Mouse (Mus musculus) hindbrain, embryonic 15.5 days (tissue): ENCODE data around the gene Hist1h2bk. TPM values are rescaled to one million over a fixed set of nuclear protein-coding genes. Genes with fewer than 3 reads are reported as not detected.
"Not testable (repeated sequence)": the region's sequence is repeated elsewhere in the genome, so short reads cannot be mapped to it uniquely, and the experiment has no call there.

Experiments
- ATAC-seq: fragments of 200-750 bp; cut with Nextera tagmentation; 2 replicates; pipeline ENCODE4 v1.8.0; 2017; ENCODE audit warnings: low read depth, moderate number of reproducible peaks, moderate TSS enrichment; ENCODE audit not compliant: low FRiP score
- H3K27ac ChIP-seq: fragments of 300-500 bp; sonication (generic); replicated peaks from 2 replicates; pipeline ENCODE4 v1.5.1; 2015; ENCODE audit warnings: mild to moderate bottlenecking, inconsistent platforms
- H3K27me3 ChIP-seq: fragments of 300-500 bp; sonication (generic); 2 replicates; pipeline ENCODE4 v1.6.1; 2015; ENCODE audit warnings: control low read depth, inconsistent platforms
- H3K36me3 ChIP-seq: fragments of 300-500 bp; sonication (generic); 2 replicates; pipeline ENCODE4 v1.6.1; 2015; ENCODE audit warnings: control low read depth, inconsistent platforms
- H3K4me1 ChIP-seq: fragments of 300-500 bp; sonication (generic); replicated peaks from 2 replicates; pipeline ENCODE4 v1.6.1; 2015; ENCODE audit warnings: control low read depth, inconsistent platforms
- H3K4me2 ChIP-seq: fragments of 300-500 bp; sonication (generic); 2 replicates; pipeline ENCODE4 v1.6.1; 2015; ENCODE audit warnings: moderate library complexity, mild to moderate bottlenecking, inconsistent platforms
- H3K4me3 ChIP-seq: fragments of 300-500 bp; sonication (generic); 2 replicates; pipeline ENCODE4 v1.5.1; 2015; ENCODE audit warnings: mild to moderate bottlenecking, inconsistent platforms
- H3K9ac ChIP-seq: fragments of 300-500 bp; sonication (generic); 2 replicates; pipeline ENCODE4 v1.6.1; 2015; ENCODE audit warnings: inconsistent platforms
- H3K9me3 ChIP-seq: fragments of 300-500 bp; sonication (generic); 2 replicates; pipeline ENCODE4 v1.6.1; 2016; ENCODE audit warnings: control low read depth, inconsistent platforms
- WGBS: fragments of 180-500 bp; shearing (Covaris S2); methylation state at CpG from one replicate; pipeline ENCODE4 v1.1.7; 2015; 5-methylcytosine and 5-hydroxymethylcytosine counted together
- polyA plus RNA-seq: library from polyadenylated mRNA; unstranded; fragments of >200 nt; fragmentation: Nextera tagmentation; extraction: Ambion mirVana; gene quantifications from 2 replicates; pipeline ENCODE4 v1.2.1, GENCODE M21; 2015

The Hist1h2bk gene
- 1.2 and 1.5 TPM in 2 replicates for polyA plus RNA-seq

DNA sequence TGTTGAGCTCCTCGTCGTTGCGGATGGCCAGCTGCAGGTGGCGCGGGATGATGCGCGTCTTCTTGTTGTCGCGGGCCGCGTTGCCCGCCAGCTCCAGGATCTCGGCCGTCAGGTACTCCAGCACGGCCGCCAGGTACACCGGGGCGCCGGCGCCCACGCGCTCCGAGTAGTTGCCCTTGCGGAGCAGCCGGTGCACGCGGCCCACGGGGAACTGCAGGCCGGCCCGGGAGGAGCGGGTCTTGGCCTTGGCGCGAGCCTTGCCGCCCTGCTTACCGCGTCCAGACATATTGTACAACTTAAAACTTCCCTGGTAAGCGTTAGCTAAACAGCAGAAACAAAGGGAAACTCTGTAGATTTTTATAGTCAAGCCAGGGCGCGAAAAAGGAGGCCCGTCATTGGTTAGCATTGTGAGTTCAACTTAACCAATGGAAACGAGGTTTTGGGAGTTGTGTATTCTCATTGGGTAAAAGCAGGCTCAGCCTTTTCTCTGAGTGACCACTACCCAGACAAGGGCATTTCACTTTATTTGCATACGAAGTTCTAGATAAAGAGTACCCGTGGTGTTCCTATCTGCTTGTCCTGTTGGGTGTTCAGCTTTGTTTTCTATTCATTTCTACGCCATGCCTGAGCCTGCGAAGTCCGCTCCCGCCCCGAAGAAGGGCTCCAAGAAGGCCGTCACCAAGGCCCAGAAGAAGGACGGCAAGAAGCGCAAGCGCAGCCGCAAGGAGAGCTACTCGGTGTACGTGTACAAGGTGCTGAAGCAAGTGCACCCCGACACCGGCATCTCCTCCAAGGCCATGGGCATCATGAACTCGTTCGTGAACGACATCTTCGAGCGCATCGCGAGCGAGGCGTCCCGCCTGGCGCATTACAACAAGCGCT lies at the start of gene Hist1h2bk, which contains the start of gene Hist1h2ah:
TSS of gene Hist1h2bk (plus strand) at position 604 of the 882 bp plus-strand sequence.
TSS of gene Hist1h2ah (minus strand) at position 302 of the 882 bp plus-strand sequence.
- Histone ChIP-seq H3K27ac (peak within 1 kb of the TSS; percentile 60), H3K4me3 (peak within 1 kb of the TSS; percentile 43), H3K4me2 (peak within 1 kb of the TSS; percentile 74), H3K4me1 (peaks cover 22% of the 10 kb centered on the region), H3K9ac (peak within 1 kb of the TSS; percentile 33)
- H3K9me3 ChIP-seq, H3K36me3 ChIP-seq, H3K27me3 ChIP-seq: not testable (repeated sequence)
- ATAC-seq: peak; percentile 98
- under 1% methylated on average over 29 of the region's 69 CpGs for WGBS

DNA sequence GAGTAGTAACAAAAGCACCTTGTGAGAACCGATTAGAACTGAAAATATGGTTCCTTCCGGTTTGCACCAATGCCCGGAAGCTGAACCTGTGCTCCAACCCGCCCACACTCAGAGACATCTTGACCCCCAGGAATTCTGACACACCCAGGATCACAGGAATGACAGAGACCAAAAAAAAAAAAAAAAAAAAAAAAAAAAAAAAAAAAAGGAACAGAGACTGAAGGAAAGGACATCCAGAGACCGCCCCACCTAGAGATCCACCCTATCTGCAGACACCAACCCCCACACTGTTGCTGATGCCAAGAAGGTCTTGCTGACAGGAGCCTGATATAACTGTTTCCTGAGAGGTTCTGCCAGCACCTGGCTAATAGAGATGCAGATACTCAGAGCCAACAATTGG lies 43.1 kb upstream of the Hist1h2bk start:
- no peaks in the 10 kb centered on the region for H3K9me3 ChIP-seq
- H3K9ac ChIP-seq: no peak overlapping the region
- H3K4me2 ChIP-seq: no peak overlapping the region
- H3K4me3 ChIP-seq: no peak overlapping the region
- 87% methylated on average over 5 of the region's 5 CpGs for WGBS
- no peak overlapping the region for H3K27ac ChIP-seq
- no peak for ATAC-seq
- 0 out of 2 replicates have a peak, but pooled peaks cover 11% of the 10 kb centered on the region for H3K4me1 ChIP-seq
- no peaks in the 10 kb centered on the region for H3K36me3 ChIP-seq
- peaks cover 67% of the 10 kb centered on the region for H3K27me3 ChIP-seq

DNA sequence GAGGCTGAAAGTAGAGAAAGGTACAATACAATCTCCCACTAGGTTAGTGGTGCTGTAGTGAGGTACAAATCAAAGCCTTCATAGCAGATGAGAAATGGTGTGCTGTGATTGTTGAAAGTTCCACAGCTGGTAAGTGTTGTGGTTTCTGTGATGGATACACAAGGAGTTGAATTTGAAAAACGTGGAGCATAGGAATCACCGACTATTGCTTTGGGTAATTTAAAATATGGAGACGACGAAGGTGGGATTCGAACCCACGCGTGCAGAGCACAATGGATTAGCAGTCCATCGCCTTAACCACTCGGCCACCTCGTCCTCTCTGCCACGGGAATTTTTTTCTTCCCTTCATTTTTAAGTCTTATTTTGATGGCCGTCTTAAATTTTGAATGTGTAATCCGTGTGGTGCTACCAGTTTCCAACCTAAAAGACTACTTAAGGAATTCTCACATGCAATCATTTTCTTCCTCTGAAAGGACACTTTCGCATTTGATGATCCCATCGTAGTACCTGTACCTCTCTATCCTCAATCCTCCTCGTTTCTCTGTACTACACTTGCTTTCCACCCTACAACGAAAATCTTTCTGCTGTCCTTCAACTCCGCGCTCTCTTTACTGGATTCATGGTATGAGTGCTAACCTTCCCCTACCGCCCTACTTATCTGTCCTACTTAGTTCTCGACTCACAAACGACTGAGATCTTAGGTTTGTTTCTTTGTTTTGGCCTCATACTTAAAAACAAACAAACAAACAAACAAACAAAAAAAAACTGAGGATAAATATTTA lies 41.5 kb upstream of the Hist1h2bk start:
- Histone ChIP-seq H3K4me1 (0 out of 2 replicates have a peak, but pooled peaks cover 11% of the 10 kb centered on the region), H3K9ac (no peak overlapping the region), H3K9me3 (no peaks in the 10 kb centered on the region), H3K4me3 (no peak overlapping the region), H3K27ac (no peak overlapping the region), H3K4me2 (no peak overlapping the region), H3K36me3 (no peaks in the 10 kb centered on the region), H3K27me3 (peaks cover 77% of the 10 kb centered on the region)
- WGBS: 1% methylated on average over 22 of the region's 22 CpGs
- ATAC-seq: no peak

DNA sequence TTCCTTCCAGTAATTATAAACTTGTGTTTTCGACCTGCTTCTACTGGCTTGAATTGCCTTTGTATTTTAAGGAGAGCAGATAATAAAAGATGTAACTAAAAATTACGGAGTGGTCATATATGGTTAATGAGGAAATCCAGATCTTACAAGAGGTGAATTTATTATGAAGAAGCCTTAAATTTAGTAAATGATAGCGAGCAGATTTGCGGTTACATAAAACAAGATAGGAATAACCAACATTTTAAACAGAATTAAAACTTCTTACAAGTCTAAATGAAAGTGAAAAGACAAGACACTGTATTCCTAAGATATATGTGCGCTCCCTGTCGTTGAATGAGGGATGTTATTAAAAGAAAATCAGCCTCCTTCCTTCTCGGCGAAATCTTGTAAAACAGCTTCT lies 40.8 kb upstream of the Hist1h2bk start:
- no peaks in the 10 kb centered on the region for H3K9me3 ChIP-seq
- H3K27ac ChIP-seq: no peak overlapping the region
- H3K4me2 ChIP-seq: peak overlapping the region; percentile 45
- H3K27me3 ChIP-seq: peaks cover 84% of the 10 kb centered on the region
- no peak for ATAC-seq
- no peaks in the 10 kb centered on the region for H3K36me3 ChIP-seq
- WGBS: 5% methylated on average over 8 of the region's 8 CpGs
- no peak overlapping the region for H3K9ac ChIP-seq
- H3K4me3 ChIP-seq: peak overlapping the region; percentile 19
- 0 out of 2 replicates have a peak, but pooled peaks cover 11% of the 10 kb centered on the region for H3K4me1 ChIP-seq

DNA sequence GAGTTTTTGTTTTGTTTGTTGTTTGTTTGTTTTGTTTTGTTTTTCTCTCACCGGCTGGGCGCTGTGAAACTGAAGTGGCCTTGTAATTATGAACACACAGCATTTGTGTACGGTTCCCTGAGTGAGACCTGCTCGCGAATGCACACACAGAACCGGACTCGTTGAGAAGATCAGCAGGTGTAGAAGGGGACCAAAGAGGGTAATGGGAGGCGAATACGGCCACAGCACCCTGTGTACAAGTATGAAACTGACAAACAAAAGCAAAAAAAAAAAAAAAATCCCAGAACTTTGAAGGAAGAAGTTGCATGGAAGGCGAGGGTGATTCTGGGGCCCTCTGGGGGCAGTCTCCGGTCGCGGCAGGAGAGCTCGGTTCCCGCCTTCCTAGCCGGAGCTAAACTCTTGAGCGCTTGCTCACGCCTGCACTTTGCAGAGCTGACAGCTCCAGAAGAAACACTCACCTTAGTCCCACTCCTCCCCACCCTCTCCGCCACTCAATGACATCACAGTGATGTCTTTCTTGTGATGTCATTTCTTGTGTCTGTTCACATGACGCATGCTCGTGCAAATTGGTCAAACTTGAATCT lies 40.2 kb upstream of the Hist1h2bk start:
- H3K4me3 ChIP-seq: peak overlapping the region; percentile 19
- peaks cover 86% of the 10 kb centered on the region for H3K27me3 ChIP-seq
- no peaks in the 10 kb centered on the region for H3K9me3 ChIP-seq
- no peak overlapping the region for H3K27ac ChIP-seq
- under 1% methylated on average over 21 of the region's 21 CpGs for WGBS
- peak overlapping the region; percentile 45 for H3K4me2 ChIP-seq
- H3K9ac ChIP-seq: no peak overlapping the region
- ATAC-seq: no peak
- 0 out of 2 replicates have a peak, but pooled peaks cover 11% of the 10 kb centered on the region for H3K4me1 ChIP-seq
- no peaks in the 10 kb centered on the region for H3K36me3 ChIP-seq

DNA sequence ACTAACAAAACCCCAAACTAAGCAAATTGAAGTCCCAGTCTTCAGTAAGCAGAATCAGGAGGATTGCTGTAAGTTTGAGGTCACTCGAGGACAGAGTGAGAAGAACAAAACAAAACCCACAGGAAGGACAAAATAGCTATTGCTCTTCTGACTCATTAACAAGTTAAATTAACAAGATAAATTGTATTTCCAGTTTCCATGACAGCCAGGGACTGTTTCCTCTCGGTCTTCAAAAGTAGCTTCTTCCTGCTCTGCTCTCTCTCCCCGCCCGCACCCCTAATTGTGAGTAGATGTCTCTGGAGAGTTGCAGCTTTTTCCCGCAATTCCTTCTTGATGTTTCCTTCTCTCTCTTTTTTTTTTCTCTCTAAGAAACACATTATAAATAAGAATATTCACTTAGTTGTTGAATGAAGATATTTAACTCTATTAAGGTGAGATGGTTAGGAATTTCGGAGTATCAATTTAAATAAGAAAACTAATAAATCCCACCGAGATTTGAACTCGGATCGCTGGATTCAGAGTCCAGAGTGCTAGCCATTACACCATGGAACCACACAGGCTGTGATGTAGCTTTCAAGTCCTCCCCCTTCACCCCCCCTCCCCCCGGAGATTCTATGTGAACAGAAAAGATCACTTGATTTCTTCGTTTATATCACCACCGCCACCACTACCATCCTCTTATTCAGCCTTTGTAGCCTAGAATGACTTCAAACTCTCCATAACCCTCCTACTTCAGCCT lies 39.4 kb upstream of the Hist1h2bk start:
- peaks cover 87% of the 10 kb centered on the region for H3K27me3 ChIP-seq
- H3K9me3 ChIP-seq: no peaks in the 10 kb centered on the region
- H3K9ac ChIP-seq: no peak overlapping the region
- H3K4me3 ChIP-seq: peak overlapping the region; percentile 7
- peak overlapping the region; percentile 45 for H3K4me2 ChIP-seq
- H3K36me3 ChIP-seq: no peaks in the 10 kb centered on the region
- no peak for ATAC-seq
- H3K4me1 ChIP-seq: 0 out of 2 replicates have a peak, but pooled peaks cover 11% of the 10 kb centered on the region
- 3% methylated on average over 12 of the region's 12 CpGs for WGBS
- no peak overlapping the region for H3K27ac ChIP-seq

DNA sequence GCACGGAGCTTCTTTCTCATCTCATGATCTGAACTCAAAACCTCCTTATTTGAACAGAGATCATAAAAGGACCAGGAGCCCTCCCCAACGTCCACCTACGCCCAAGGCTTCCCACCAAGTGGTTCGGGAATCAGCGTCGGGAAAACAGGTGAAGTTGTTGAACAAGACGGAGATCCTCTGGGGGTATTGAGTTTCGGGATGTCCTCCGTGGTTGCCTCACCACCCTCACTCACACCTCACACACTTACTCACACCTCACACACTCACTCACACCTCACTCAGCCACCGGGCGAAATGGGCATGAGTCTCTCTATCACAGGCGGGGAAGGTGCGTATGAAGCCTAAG lies 38.9 kb upstream of the Hist1h2bk start:
- H3K27me3 ChIP-seq: peaks cover 87% of the 10 kb centered on the region
- H3K36me3 ChIP-seq: no peaks in the 10 kb centered on the region
- 0 out of 2 replicates have a peak, but pooled peaks cover 11% of the 10 kb centered on the region for H3K4me1 ChIP-seq
- peak overlapping the region; percentile 7 for H3K4me3 ChIP-seq
- WGBS: 1% methylated on average over 13 of the region's 13 CpGs
- no peaks in the 10 kb centered on the region for H3K9me3 ChIP-seq
- no peak for ATAC-seq
- H3K27ac ChIP-seq: no peak overlapping the region
- H3K9ac ChIP-seq: no peak overlapping the region
- H3K4me2 ChIP-seq: peak overlapping the region; percentile 25

DNA sequence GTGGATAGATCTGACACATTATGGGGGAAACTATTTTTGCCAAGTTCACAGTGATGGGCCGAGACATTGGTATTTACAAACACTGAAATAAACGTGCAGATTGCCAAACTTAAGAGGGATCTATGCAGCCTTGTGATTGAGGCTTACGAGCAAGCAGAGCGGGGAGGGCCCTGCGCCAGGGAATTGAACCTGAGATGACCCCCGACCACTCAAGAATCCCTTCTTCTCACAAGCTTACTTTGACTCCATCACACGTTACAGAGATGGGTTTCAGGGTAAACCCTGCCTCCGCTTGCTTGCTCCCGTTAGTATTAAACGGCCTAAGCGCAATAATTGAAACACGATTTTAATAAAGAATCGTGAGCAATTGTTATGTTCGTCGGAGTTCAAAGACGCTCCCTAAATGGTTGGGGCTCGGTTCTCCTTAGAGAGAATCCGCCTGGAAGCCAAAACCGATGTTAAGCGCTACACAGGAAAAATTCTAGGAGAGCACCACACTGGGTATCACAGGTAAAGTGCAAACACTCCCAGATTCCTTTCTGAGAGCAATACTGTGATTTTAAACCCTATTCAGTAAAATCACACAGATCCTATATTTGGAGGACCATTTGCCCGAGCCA lies 38.4 kb upstream of the Hist1h2bk start:
- Histone ChIP-seq H3K9me3 (no peaks in the 10 kb centered on the region), H3K4me3 (0 out of 2 replicates have a peak overlapping the region, but pooled peaks have one; percentile 7), H3K4me2 (peak overlapping the region; percentile 25), H3K36me3 (no peaks in the 10 kb centered on the region), H3K27me3 (peaks cover 90% of the 10 kb centered on the region), H3K27ac (no peak overlapping the region), H3K9ac (no peak overlapping the region), H3K4me1 (0 out of 2 replicates have a peak, but pooled peaks cover 11% of the 10 kb centered on the region)
- ATAC-seq: no peak
- WGBS: under 1% methylated on average over 21 of the region's 21 CpGs

DNA sequence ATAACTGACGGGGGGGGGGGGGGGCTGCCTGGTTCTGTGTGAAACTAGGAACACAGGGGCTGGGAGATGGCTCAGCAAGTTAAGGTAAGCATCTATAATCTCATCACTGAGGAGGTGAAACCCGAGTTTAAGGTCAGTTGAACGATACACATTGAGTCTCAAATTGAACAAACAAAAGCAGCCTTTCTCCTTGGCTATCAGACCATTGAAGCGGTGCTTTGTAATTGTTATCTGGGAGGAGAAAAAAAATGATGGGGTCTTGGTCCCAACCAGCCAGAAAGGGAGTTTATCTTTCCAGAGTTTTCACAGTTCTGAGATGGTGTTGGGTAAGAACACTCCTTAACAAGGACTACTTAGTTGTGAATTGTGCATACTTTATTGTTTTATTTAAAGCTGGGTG lies 37.8 kb upstream of the Hist1h2bk start:
- Histone ChIP-seq H3K9me3 (no peaks in the 10 kb centered on the region), H3K9ac (no peak overlapping the region), H3K4me3 (no peak overlapping the region), H3K4me2 (no peak overlapping the region), H3K4me1 (0 out of 2 replicates have a peak, but pooled peaks cover 11% of the 10 kb centered on the region), H3K27ac (no peak overlapping the region), H3K36me3 (no peaks in the 10 kb centered on the region), H3K27me3 (peaks cover 93% of the 10 kb centered on the region)
- 8% methylated on average over 4 of the region's 4 CpGs for WGBS
- no peak for ATAC-seq

DNA sequence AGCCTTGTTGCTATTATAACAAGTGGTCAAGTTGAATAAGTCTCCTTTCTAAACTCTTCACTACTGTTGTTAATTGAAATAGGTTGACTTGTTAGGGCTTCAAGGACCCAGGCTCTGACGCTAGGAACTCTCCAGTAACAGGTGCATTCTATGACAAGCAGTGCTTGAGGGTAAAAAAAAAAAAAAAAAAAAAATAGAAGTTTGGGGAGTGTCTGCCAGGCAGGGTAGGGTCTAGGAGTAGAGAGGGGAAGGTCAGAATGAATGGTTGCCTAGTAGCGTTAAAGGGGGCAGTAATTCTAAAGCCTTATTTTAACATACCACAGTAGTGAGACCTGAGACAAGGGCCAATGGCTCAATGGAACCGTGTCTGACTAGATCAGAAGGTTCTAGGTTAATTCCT lies 37.3 kb upstream of the Hist1h2bk start:
- 0 out of 2 replicates have a peak, but pooled peaks cover 11% of the 10 kb centered on the region for H3K4me1 ChIP-seq
- WGBS: 25% methylated on average over 3 of the region's 3 CpGs
- ATAC-seq: no peak
- H3K27me3 ChIP-seq: peaks cover 94% of the 10 kb centered on the region
- no peak overlapping the region for H3K27ac ChIP-seq
- no peaks in the 10 kb centered on the region for H3K9me3 ChIP-seq
- H3K36me3 ChIP-seq: no peaks in the 10 kb centered on the region
- no peak overlapping the region for H3K9ac ChIP-seq
- H3K4me3 ChIP-seq: no peak overlapping the region
- H3K4me2 ChIP-seq: no peak overlapping the region

DNA sequence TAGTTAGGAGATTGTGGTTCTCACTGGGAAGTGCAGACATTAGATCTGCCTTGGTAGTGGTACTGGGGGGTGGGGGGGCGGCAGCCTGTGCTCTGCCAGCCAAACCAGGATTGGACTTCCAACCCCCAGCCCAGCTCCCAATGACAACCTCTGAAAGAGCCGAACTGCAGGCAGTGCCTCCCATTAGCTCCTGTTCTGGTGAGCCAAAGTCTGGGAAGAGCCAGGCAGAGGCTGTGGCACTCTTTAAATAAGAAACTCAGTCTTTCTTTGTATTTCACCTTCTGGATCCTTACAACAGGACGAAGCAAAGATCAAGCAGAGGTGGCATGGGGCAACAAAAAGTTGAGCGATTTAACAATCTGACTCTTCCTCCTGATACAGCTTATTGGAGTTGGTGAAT lies 36.5 kb upstream of the Hist1h2bk start:
- Histone ChIP-seq H3K4me3 (no peak overlapping the region), H3K9me3 (no peaks in the 10 kb centered on the region), H3K27ac (no peak overlapping the region), H3K4me2 (no peak overlapping the region), H3K36me3 (no peaks in the 10 kb centered on the region), H3K27me3 (peaks cover 94% of the 10 kb centered on the region), H3K9ac (no peak overlapping the region), H3K4me1 (0 out of 2 replicates have a peak, but pooled peaks cover 11% of the 10 kb centered on the region)
- ATAC-seq: no peak
- 33% methylated on average over 4 of the region's 4 CpGs for WGBS
